Mouse (Mus musculus): ENCODE measurements around the gene Vdac2. TPM values are rescaled to one million over a fixed set of nuclear protein-coding genes. Genes with fewer than 3 reads are reported as not detected.

Gene Vdac2
- 298 and 313 TPM in 2 replicates for polyA plus RNA-seq (2014; fragmentation: Nextera tagmentation; extraction: Ambion mirVana)

GRCm38 (mm10) chr14:21824938-21825337 is at the start of gene Vdac2:
Vdac2 (plus strand) TSS chr14:21825238.
- no peak within 1 kb of the TSS for H3K27ac ChIP-seq (replicated peaks; ENCODE audit: low read depth, low read length)
- H3K4me1 ChIP-seq (ENCODE audit: control insufficient read depth, insufficient read depth, low read length): no peaks in the 10 kb centered on the region
- ATAC-seq (ENCODE audit: insufficient number of reproducible peaks, low FRiP score, low TSS enrichment, low read depth): no peak

DNA sequence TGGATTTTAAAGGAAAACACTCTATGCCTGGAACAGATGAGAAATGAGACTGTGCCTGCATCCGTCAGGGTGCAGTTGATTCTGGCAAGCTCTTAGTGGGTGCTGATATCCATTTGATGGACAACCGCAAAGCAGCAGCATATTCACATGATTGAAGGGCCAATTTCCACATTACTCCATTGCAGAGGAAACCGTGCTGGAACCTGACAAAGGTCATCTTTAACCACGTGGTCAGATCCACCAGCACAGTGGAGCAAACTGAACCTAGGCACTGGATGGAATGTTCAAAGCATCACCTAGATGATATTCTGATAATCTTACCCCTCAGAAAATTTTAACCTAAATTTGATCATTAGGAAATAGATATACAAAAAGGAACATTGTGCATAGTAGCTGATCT is 48.8 kb upstream of the Vdac2 start:
- DNase-seq (ENCODE audit: low spot score) (no peak), ATAC-seq (ENCODE audit: insufficient number of reproducible peaks, low FRiP score, low TSS enrichment, low read depth) (no peak)
- Histone ChIP-seq H3K36me3 (ENCODE audit: control insufficient read depth, insufficient read depth, low read length) (peaks cover 4% of the 10 kb centered on the region; the same call in 1 of the 2 replicates), H3K9me3 (ENCODE audit: control insufficient read depth, low read length) (no peaks in the 10 kb centered on the region), H3K4me2 (ENCODE audit: low read depth, severe bottlenecking) (no peak overlapping the region), H3K4me1 (ENCODE audit: control insufficient read depth, insufficient read depth, low read length) (no peaks in the 10 kb centered on the region), H3K4me3 (ENCODE audit: low read depth, low read length) (no peak overlapping the region), H3K9ac (ENCODE audit: low read length) (no peak overlapping the region), H3K27me3 (ENCODE audit: control insufficient read depth, insufficient read depth, low read length) (no peaks in the 10 kb centered on the region), H3K27ac (replicated peaks; ENCODE audit: low read depth, low read length) (no peak overlapping the region)
- 96% methylated on average over 4 of the region's 4 CpGs for WGBS

More at GRCm38 (mm10) chr14:21824938-21825337, at the start of gene Vdac2:
- WGBS: 82% methylated on average over 2 of the region's 2 CpGs
- Histone ChIP-seq H3K36me3 (ENCODE audit: control insufficient read depth, insufficient read depth, low read length) (no peaks in the 10 kb centered on the region), H3K27me3 (ENCODE audit: control insufficient read depth, insufficient read depth, low read length) (no peaks in the 10 kb centered on the region), H3K9me3 (ENCODE audit: control insufficient read depth, low read length) (no peaks in the 10 kb centered on the region), H3K4me3 (ENCODE audit: low read depth, low read length) (no peak within 1 kb of the TSS), H3K4me2 (ENCODE audit: low read depth, severe bottlenecking) (no peak within 1 kb of the TSS), H3K9ac (ENCODE audit: low read length) (no peak within 1 kb of the TSS)
- DNase-seq (ENCODE audit: low spot score): no peak

DNA sequence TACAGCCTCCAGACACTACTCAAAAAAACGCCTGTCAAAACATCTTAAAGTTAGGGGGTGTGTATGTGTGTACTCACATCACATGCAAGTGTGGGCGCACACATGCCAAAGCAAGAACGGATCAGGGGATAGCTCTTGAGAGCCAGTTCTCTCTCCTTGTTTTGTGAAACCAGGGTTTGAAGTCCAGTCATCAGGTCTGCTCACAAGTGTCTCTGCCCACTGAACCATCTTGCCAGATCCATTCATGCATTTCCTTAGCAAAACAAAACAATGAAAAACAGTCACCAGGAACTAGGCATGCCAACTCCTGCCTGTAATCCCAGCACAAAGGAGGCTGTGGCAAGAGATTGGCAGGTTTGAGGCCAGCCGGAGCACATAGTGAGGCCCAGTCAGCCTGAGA is 38.5 kb upstream of the Vdac2 start:
- H3K4me2 ChIP-seq (ENCODE audit: low read depth, severe bottlenecking): no peak overlapping the region
- 91% methylated on average over 4 of the region's 4 CpGs for WGBS

GRCm38 (mm10) chr14:21787374-21787773 is 37.7 kb upstream of the Vdac2 start:
- no peak overlapping the region for H3K27ac ChIP-seq (replicated peaks; ENCODE audit: low read depth, low read length)
- H3K4me2 ChIP-seq (ENCODE audit: low read depth, severe bottlenecking): no peak overlapping the region
- DNase-seq (ENCODE audit: low spot score) (no peak), ATAC-seq (ENCODE audit: insufficient number of reproducible peaks, low FRiP score, low TSS enrichment, low read depth) (no peak)
- H3K36me3 ChIP-seq (ENCODE audit: control insufficient read depth, insufficient read depth, low read length): peaks cover 3% of the 10 kb centered on the region; the same call in 1 of the 2 replicates
- H3K4me3 ChIP-seq (ENCODE audit: low read depth, low read length): no peak overlapping the region
- H3K27me3 ChIP-seq (ENCODE audit: control insufficient read depth, insufficient read depth, low read length): no peaks in the 10 kb centered on the region
- WGBS: 88% methylated on average over 3 of the region's 3 CpGs
- H3K4me1 ChIP-seq (ENCODE audit: control insufficient read depth, insufficient read depth, low read length): no peaks in the 10 kb centered on the region
- no peak overlapping the region for H3K9ac ChIP-seq (ENCODE audit: low read length)
- no peaks in the 10 kb centered on the region for H3K9me3 ChIP-seq (ENCODE audit: control insufficient read depth, low read length)

More for the DNA sequence above, 38.5 kb upstream of the Vdac2 start:
- Histone ChIP-seq H3K36me3 (ENCODE audit: control insufficient read depth, insufficient read depth, low read length) (peaks cover 3% of the 10 kb centered on the region; the same call in 1 of the 2 replicates), H3K4me1 (ENCODE audit: control insufficient read depth, insufficient read depth, low read length) (no peaks in the 10 kb centered on the region), H3K9me3 (ENCODE audit: control insufficient read depth, low read length) (no peaks in the 10 kb centered on the region), H3K9ac (ENCODE audit: low read length) (no peak overlapping the region), H3K27me3 (ENCODE audit: control insufficient read depth, insufficient read depth, low read length) (no peaks in the 10 kb centered on the region), H3K4me3 (ENCODE audit: low read depth, low read length) (no peak overlapping the region), H3K27ac (replicated peaks; ENCODE audit: low read depth, low read length) (no peak overlapping the region)
- ATAC-seq (ENCODE audit: insufficient number of reproducible peaks, low FRiP score, low TSS enrichment, low read depth) (no peak), DNase-seq (ENCODE audit: low spot score) (no peak)

GRCm38 (mm10) chr14:21788121-21788520 is 36.9 kb upstream of the Vdac2 start:
- Histone ChIP-seq H3K36me3 (ENCODE audit: control insufficient read depth, insufficient read depth, low read length) (peaks cover 4% of the 10 kb centered on the region; the same call in 1 of the 2 replicates), H3K27ac (replicated peaks; ENCODE audit: low read depth, low read length) (no peak overlapping the region), H3K4me1 (ENCODE audit: control insufficient read depth, insufficient read depth, low read length) (no peaks in the 10 kb centered on the region), H3K4me2 (ENCODE audit: low read depth, severe bottlenecking) (no peak overlapping the region), H3K27me3 (ENCODE audit: control insufficient read depth, insufficient read depth, low read length) (no peaks in the 10 kb centered on the region), H3K9me3 (ENCODE audit: control insufficient read depth, low read length) (no peaks in the 10 kb centered on the region), H3K9ac (ENCODE audit: low read length) (no peak overlapping the region), H3K4me3 (ENCODE audit: low read depth, low read length) (no peak overlapping the region)
- WGBS: 97% methylated on average over 5 of the region's 5 CpGs
- ATAC-seq (ENCODE audit: insufficient number of reproducible peaks, low FRiP score, low TSS enrichment, low read depth) (no peak), DNase-seq (ENCODE audit: low spot score) (no peak)

DNA sequence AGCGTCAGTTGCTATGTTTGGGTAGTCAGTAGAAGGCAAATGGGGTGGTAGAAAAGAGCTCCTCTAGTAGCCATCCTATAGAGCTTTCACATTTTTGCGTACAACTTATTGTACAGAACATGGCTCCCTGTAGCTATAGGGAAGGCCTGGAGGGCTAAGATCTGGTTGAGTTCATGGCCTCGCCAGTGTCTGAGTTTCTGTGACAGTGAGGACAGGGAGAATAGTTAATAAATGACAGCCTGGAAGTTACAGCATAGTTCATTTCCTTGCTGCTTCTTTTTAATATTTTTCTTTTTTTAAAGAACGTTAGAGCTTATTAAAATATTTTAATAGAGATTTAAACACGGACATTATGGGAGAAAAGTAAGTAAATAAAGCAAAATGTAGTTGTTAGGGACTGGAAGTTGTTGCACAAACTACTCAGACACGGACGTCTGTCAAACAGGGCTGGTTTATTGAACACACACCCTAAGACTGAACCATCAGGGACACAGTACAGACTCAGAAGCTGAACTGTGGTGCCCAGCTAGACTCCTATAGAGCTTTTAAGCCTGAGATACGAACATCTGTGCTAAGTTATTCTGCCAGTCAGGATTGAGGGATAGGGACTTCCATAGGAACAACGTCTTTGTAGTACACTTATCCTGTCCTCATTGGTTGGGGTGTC is 34.3 kb upstream of the Vdac2 start:
- Histone ChIP-seq H3K4me2 (ENCODE audit: low read depth, severe bottlenecking) (no peak overlapping the region), H3K36me3 (ENCODE audit: control insufficient read depth, insufficient read depth, low read length) (peaks cover 7% of the 10 kb centered on the region; the same call in 1 of the 2 replicates), H3K27ac (replicated peaks; ENCODE audit: low read depth, low read length) (no peak overlapping the region), H3K4me1 (ENCODE audit: control insufficient read depth, insufficient read depth, low read length) (peaks cover 5% of the 10 kb centered on the region; the same call in 1 of the 2 replicates), H3K9me3 (ENCODE audit: control insufficient read depth, low read length) (no peaks in the 10 kb centered on the region), H3K27me3 (ENCODE audit: control insufficient read depth, insufficient read depth, low read length) (no peaks in the 10 kb centered on the region), H3K4me3 (ENCODE audit: low read depth, low read length) (no peak overlapping the region), H3K9ac (ENCODE audit: low read length) (no peak overlapping the region)
- WGBS: 88% methylated on average over 9 of the region's 9 CpGs
- no peak for ATAC-seq (ENCODE audit: insufficient number of reproducible peaks, low FRiP score, low TSS enrichment, low read depth)
- DNase-seq (ENCODE audit: low spot score): no peak

GRCm38 (mm10) chr14:21791722-21792121 is 33.3 kb upstream of the Vdac2 start:
- Histone ChIP-seq H3K4me1 (ENCODE audit: control insufficient read depth, insufficient read depth, low read length) (peaks cover 5% of the 10 kb centered on the region; the same call in 1 of the 2 replicates), H3K9me3 (ENCODE audit: control insufficient read depth, low read length) (no peaks in the 10 kb centered on the region), H3K9ac (ENCODE audit: low read length) (no peak overlapping the region), H3K4me2 (ENCODE audit: low read depth, severe bottlenecking) (no peak overlapping the region), H3K4me3 (ENCODE audit: low read depth, low read length) (no peak overlapping the region), H3K27ac (replicated peaks; ENCODE audit: low read depth, low read length) (no peak overlapping the region), H3K27me3 (ENCODE audit: control insufficient read depth, insufficient read depth, low read length) (no peaks in the 10 kb centered on the region), H3K36me3 (ENCODE audit: control insufficient read depth, insufficient read depth, low read length) (peaks cover 7% of the 10 kb centered on the region; the same call in 1 of the 2 replicates)
- ATAC-seq (ENCODE audit: insufficient number of reproducible peaks, low FRiP score, low TSS enrichment, low read depth) (no peak), DNase-seq (ENCODE audit: low spot score) (no peak)
- WGBS: 89% methylated on average over 4 of the region's 4 CpGs

GRCm38 (mm10) chr14:21792250-21792649 is 32.8 kb upstream of the Vdac2 start:
- H3K27ac ChIP-seq (replicated peaks; ENCODE audit: low read depth, low read length): no peak overlapping the region
- 93% methylated on average over 6 of the region's 6 CpGs for WGBS
- no peak for ATAC-seq (ENCODE audit: insufficient number of reproducible peaks, low FRiP score, low TSS enrichment, low read depth)

More at GRCm38 (mm10) chr14:21792250-21792649, 32.8 kb upstream of the Vdac2 start:
- no peak overlapping the region for H3K4me3 ChIP-seq (ENCODE audit: low read depth, low read length)
- no peaks in the 10 kb centered on the region for H3K9me3 ChIP-seq (ENCODE audit: control insufficient read depth, low read length)
- DNase-seq (ENCODE audit: low spot score): no peak
- H3K36me3 ChIP-seq (ENCODE audit: control insufficient read depth, insufficient read depth, low read length): peaks cover 7% of the 10 kb centered on the region; the same call in 1 of the 2 replicates
- H3K4me2 ChIP-seq (ENCODE audit: low read depth, severe bottlenecking): no peak overlapping the region
- H3K27me3 ChIP-seq (ENCODE audit: control insufficient read depth, insufficient read depth, low read length): no peaks in the 10 kb centered on the region
- H3K4me1 ChIP-seq (ENCODE audit: control insufficient read depth, insufficient read depth, low read length): peaks cover 5% of the 10 kb centered on the region; the same call in 1 of the 2 replicates
- no peak overlapping the region for H3K9ac ChIP-seq (ENCODE audit: low read length)
